ENCODE assay signal across 8 mouse cellular contexts in genomic region chr9:72672361-72672760, GRCm38 (mm10). TPM values are rescaled to one million over a fixed set of nuclear protein-coding genes. Genes with fewer than 3 reads are reported as not detected.
DNase-seq lines count a peak whose midpoint lies in the region; ATAC-seq and TF ChIP-seq lines count a peak whose summit lies in the region.

No protein-coding gene starts in this region.

- H3K4me3 ChIP-seq in G1E (ENCODE audit: low read depth, low read length), result no peak overlapping the region
- H3K4me3 ChIP-seq in cerebellum, adult 2 months (replicated peaks; ENCODE audit: insufficient read depth, low read depth, low read length), result no peak overlapping the region

- 4% methylated on average over 2 of the region's 2 CpGs for WGBS in cerebellum, adult 2 months

- H3K9me3 ChIP-seq in G1E (replicated peaks), result no peaks in the 10 kb centered on the region

- ATAC-seq in G1E (ENCODE audit: extremely low read depth, insufficient number of reproducible peaks, low FRiP score, poor library complexity, severe bottlenecking), result no peak
- ATAC-seq in activated CD4-positive, CD25-positive, alpha-beta regulatory T cell, adult 4 months, result no peak

- TF ChIP-seq CTCF in G1E (IDR thresholded peaks at IDR 0.05; ENCODE audit: low read depth, low read length), result peak; percentile 83
- peak; percentile 94 for TF ChIP-seq CTCF in cerebellum, adult 2 months (IDR thresholded peaks at IDR 0.05; ENCODE audit: borderline replicate concordance, insufficient read depth, low read depth, low read length)

- H3K4me1 ChIP-seq in G1E (ENCODE audit: insufficient read depth, low read depth, low read length), result peaks cover 50% of the 10 kb centered on the region
- H3K4me1 ChIP-seq in cerebellum, adult 2 months (ENCODE audit: control insufficient read depth, insufficient read depth, low read length), result peaks cover 3% of the 10 kb centered on the region; the same call in 1 of the 2 replicates

- H3K36me3 ChIP-seq in G1E (replicated peaks), result peaks cover 84% of the 10 kb centered on the region

- H3K27me3 ChIP-seq in G1E (ENCODE audit: insufficient read depth, low read length), result no peaks in the 10 kb centered on the region
- H3K27me3 ChIP-seq in cerebellum, adult 2 months (ENCODE audit: control insufficient read depth, insufficient read depth, low read length), result no peaks in the 10 kb centered on the region

- no peak for TF ChIP-seq POLR2A in cerebellum, adult 2 months (IDR thresholded peaks at IDR 0.05; ENCODE audit: borderline replicate concordance, insufficient read depth, low read length)

- peak; percentile 60 for DNase-seq in CD4-positive helper T cell, adult 2 months (ENCODE audit: low read depth, low spot score)
- no peak for DNase-seq in G1E (ENCODE audit: low spot score)
- peak; percentile 74 to 84 for DNase-seq in cerebellum, adult 2 months
- DNase-seq in gastrocnemius, adult 18-20 months (ENCODE audit: low spot score), result peak; percentile 87
- peak; percentile 50 for DNase-seq in layer of hippocampus, adult 9-11 months
- peak; percentile 80 to 89 for DNase-seq in lung, postnatal 4 days
- peak; percentile 61 for DNase-seq in spleen, adult 12 weeks (ENCODE audit: low spot score)

- H3K27ac ChIP-seq in cerebellum, adult 2 months (ENCODE audit: insufficient read depth, low read length), result no peak overlapping the region

RNA-seq across cellular contexts. Expression of gene Nedd4, which starts 10.2 kb away (rescaled TPM):
- total RNA-seq in G1E (2014; fragmentation: Nextera tagmentation) (869 and 984 TPM in 2 replicates), G1E (2017) (631 and 707 TPM in 2 replicates)
- polyA plus RNA-seq in G1E (2012), result 399 and 562 TPM in 2 replicates
- 248 and 269 TPM in 2 replicates for polyA plus RNA-seq in cerebellum, adult 2 months (2012; rRNA removed)
- 100 to 1,000 TPM; 266 to 284 TPM for total RNA-seq in gastrocnemius, adult 18-20 months (2021)
- 1 to 10 TPM; 1.2 to 1.3 TPM for polyA plus RNA-seq in activated CD4-positive, CD25-positive, alpha-beta regulatory T cell, adult 4 months (2017; shearing (Covaris generic))

Comparison
In these comparisons a context has a peak if more than half of its experiments do, and no peak if none do; other contexts are left out.
1. RNA of gene Nedd4, which starts 10.2 kb away (polyA plus RNA-seq): 399 to 562 TPM in G1E and 248 to 269 TPM in cerebellum, adult 2 months; 1.2 to 1.3 TPM in activated CD4-positive, CD25-positive, alpha-beta regulatory T cell, adult 4 months; every median in the first group is over 100 times any median in the second.